Mouse (Mus musculus): Measurements from ENCODE around the gene Zfp599.
A peak's percentile ranks its signal among the peaks of the same experiment; 100 is the strongest.
"Not testable (repeated sequence)": the region's sequence is repeated elsewhere in the genome, so short reads cannot be mapped to it uniquely, and the experiment has no call there.

Zfp599 gene

DNA sequence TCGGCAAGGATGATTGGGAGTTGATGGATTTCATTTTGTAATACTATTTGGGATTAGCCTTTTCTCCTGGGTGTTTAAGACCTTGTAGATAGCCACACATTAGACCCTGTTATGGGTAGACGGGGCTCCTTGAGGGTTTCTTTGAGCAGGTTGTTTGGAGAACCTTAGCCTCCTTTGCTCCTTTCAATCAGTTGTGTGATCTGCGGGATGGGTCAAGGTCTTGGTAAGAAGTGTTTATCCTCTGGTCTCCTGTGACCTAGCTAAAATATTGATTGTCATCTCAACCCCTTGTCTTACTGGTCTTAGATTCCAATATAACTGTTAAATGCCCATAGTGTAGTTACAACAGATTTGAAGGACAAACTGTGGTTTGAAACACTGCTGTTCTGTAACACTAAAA, 29.6 kb downstream of the Zfp599 start:
- DNase-seq (ENCODE audit: low read depth, low spot score) = no peak

DNA sequence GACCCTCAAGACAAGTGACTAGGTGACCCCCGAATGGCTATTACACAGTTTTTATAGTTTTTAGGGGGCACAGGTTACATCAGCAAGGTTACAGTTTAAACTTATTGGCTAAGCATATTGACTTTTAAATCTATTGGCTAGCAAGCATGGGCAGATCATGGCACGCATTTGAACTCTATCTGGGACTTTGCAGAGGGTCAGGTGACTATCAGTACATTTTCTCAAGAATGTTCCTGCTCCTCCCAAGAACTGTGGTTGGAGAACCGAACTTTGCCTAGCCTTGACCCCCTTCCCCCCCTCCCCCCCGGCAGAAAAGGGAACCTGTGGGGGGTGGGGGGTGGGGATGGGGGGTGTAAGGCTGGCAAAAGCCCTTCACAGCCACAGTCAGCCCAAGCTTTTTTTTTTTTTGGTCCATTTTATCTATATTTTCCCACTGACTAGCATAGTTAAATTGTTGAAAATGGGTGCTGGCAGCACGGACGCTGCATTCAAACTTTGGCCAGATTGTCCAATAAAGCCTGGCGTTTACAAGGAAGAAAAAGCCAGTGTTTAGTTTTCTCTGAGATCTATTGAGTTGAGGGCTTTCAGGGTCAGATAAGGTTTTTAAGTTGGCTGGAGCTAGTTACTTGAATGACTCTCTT, 30.2 kb downstream of the Zfp599 start:
- DNase-seq (ENCODE audit: low read depth, low spot score) = no peak
- H3K36me3 ChIP-seq (ENCODE audit: control insufficient read depth, insufficient read depth, low read length, poor library complexity, severe bottlenecking) = no peaks in the 10 kb centered on the region
- no peaks in the 10 kb centered on the region for H3K27me3 ChIP-seq (ENCODE audit: control insufficient read depth, insufficient read depth, low read length, poor library complexity, severe bottlenecking)

More for the DNA sequence above, 29.6 kb downstream of the Zfp599 start:
- no peaks in the 10 kb centered on the region for H3K36me3 ChIP-seq (ENCODE audit: control insufficient read depth, insufficient read depth, low read length, poor library complexity, severe bottlenecking)
- H3K27me3 ChIP-seq (ENCODE audit: control insufficient read depth, insufficient read depth, low read length, poor library complexity, severe bottlenecking) = no peaks in the 10 kb centered on the region

DNA sequence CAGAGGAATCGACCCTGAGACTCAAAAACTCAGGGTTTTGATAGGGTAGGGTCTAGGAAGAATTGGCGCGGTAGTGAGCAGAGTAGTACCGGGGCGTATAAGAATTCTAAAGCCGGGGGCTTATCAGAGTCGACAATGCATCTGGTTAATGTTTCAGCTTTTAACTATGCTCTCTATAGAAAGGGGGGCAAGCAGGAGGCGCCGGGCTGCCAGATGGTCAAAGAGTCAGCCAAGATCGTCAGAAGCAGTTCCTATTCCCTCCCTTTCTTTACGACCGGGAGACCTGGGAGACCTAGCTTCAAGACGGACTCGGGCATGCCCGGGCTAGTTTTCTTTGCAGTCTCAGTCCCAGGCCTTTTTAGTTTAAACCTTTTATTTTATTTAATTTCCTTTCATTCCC, 32.8 kb downstream of the Zfp599 start:
- Histone ChIP-seq H3K36me3 (ENCODE audit: control insufficient read depth, insufficient read depth, low read length, poor library complexity, severe bottlenecking) (no peaks in the 10 kb centered on the region), H3K27me3 (ENCODE audit: control insufficient read depth, insufficient read depth, low read length, poor library complexity, severe bottlenecking) (no peaks in the 10 kb centered on the region)
- no peak for DNase-seq (ENCODE audit: low read depth, low spot score)

DNA sequence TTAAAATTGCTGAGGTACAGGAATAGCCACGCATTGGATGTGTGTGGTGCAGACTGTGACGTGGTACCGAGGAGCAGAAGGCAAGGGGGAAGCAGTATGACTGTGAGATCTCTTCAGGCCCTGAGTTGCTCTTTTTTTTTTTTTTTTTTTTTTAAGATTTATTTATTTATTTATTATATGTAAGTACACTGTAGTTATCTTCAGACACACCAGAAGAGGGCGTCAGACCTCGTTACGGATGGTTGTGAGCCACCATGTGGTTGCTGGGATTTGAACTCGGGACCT, 33.4 kb downstream of the Zfp599 start:
- H3K36me3 ChIP-seq (ENCODE audit: control insufficient read depth, insufficient read depth, low read length, poor library complexity, severe bottlenecking); H3K27me3 ChIP-seq (ENCODE audit: control insufficient read depth, insufficient read depth, low read length, poor library complexity, severe bottlenecking): not testable (repeated sequence)
- peak; percentile 27 for DNase-seq (ENCODE audit: low read depth, low spot score)

DNA sequence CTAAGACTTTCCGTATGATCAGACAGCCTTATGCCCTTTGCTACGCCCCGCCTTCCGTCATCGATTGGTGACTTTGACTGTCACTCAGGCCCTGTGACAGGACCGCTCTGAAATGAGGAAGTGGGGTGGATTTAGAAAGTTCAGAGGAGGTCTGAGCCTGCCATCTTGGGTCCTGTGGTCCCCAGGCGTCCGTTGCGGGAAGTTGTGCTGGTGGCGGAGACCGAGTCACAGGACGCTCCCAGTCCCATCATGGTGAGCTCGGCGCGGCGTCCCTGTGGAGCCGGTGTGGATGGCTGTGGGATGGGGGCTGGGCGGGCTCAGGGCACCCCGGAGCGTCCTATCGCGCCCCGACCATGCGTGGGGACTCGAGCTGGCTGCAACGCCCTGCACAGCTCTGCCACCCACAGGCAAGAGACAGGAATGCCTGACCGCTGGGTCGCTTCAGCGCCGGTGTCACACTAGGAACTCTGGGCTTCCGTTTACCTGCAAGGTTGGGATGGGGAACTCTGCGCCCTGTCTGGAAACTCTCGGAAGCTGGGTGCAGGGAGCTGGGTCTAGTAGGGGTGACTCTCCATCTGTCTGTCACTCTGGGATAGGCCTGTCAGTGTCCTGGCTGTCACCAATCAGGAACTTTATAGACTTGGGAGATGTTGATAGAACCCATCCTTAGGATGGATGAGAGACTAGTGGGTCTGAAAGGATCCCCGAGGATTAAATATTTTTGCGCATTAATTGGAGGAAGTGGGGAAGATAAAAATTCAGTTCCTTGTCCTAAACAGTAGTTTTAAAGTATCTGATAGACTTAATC, 33.9 kb downstream of the Zfp599 start, which contains the start of gene Zfp809:
Zfp809 (plus strand) TSS at position 134 of the 808 bp plus-strand sequence.
- peak; percentile 100 for DNase-seq (ENCODE audit: low read depth, low spot score)
- Histone ChIP-seq H3K36me3 (ENCODE audit: control insufficient read depth, insufficient read depth, low read length, poor library complexity, severe bottlenecking) (no peaks in the 10 kb centered on the region), H3K27me3 (ENCODE audit: control insufficient read depth, insufficient read depth, low read length, poor library complexity, severe bottlenecking) (no peaks in the 10 kb centered on the region)

DNA sequence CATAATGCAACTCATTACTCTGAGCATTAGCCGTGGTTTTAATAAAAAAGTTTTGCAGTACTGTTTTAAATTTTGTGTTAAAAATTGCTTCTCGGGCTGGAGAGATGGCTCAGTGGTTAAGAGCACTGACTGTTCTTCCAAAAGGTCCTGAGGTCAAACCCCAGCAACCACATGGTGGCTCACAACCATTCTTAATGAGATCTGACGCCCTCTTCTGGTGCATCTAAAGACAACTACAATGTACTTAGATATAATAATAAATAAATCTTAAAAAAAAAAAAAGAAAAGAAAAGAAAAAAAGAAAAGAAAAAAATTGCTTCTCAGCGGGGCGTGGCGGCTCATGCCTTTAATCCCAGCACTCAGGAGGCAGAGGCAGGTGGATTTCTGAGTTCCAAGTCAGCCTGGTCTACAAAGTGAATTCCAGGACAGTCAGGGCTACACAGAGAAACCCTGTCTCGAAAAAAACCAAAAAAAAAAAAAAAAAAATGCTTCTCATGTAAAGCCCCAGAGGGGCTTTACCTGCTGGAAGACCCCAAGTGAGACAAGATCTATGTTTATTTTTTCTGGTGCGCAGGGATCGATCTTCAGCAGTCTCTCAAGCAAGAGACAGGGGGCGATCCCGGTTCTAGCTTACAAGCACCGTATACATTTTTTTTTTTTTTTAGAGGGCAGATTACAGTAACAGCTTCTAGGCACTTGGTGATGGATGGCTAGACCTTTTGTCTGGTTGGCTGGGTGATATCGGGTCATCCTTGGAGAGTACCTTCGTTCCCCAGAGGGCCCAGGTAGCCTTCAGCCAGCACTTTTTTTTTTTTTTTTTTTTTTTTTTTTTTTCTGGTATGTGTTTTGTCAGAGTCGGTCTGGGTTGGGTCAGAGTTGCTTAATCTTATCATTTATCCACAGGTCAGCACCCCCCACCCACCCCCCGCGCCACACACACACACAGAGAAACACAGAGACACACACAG, 34.9 kb downstream of the Zfp599 start:
- H3K36me3 ChIP-seq (ENCODE audit: control insufficient read depth, insufficient read depth, low read length, poor library complexity, severe bottlenecking) = no peaks in the 10 kb centered on the region
- DNase-seq (ENCODE audit: low read depth, low spot score) = peak; percentile 86
- H3K27me3 ChIP-seq (ENCODE audit: control insufficient read depth, insufficient read depth, low read length, poor library complexity, severe bottlenecking) = no peaks in the 10 kb centered on the region

DNA sequence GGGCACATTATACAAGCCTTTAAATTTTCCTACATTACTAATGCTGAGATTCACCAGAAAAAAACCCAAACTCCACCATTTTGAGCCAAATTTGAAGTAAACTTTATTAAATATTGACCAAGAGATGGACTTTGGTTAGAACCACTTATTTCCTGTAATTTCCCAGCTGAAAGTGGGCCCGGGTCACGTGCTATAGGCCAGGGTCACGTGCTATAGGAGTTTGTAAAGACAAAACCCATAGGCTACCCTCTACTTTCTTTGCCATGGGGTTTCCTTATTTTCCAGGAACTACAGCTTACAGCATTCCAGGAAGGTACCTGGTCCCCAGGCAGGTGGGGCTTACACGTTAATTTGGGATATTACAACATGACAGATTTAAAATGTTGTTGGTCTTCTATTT, 35.6 kb downstream of the Zfp599 start:
- no peak for DNase-seq (ENCODE audit: low read depth, low spot score)
- Histone ChIP-seq H3K27me3 (ENCODE audit: control insufficient read depth, insufficient read depth, low read length, poor library complexity, severe bottlenecking) (no peaks in the 10 kb centered on the region), H3K36me3 (ENCODE audit: control insufficient read depth, insufficient read depth, low read length, poor library complexity, severe bottlenecking) (no peaks in the 10 kb centered on the region)

DNA sequence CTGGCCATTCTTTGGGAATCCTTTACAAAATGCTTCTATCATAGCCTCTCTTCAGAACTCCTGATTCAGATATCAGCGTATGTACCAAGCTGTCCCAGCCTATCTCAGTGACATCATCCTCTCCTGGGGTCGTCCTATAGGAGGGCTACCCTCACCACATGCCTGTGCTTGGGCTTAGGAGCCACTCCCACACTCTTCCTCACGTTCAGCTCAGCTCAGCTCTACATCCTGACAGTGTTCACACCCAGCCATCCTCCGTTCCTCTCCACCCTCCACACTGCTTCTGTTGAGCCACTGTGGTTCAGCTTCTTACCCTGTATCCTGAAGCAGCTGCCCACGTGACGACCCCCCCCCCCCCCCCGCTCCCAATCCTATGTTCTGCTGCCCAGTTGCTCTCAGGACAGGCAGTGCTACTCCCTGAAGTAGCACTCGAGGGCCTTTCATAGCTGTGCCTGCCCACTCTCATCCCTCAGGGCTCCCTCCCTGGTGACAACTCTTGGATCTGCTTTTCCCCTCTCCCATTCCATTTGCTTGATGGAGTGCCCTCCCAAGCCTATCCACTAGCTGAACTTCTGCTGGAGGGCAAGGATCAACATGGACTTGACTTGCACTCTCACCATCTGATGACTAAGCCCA, 41.7 kb downstream of the Zfp599 start:
- DNase-seq (ENCODE audit: low read depth, low spot score) = no peak
- H3K36me3 ChIP-seq (ENCODE audit: control insufficient read depth, insufficient read depth, low read length, poor library complexity, severe bottlenecking) = no peaks in the 10 kb centered on the region
- H3K27me3 ChIP-seq (ENCODE audit: control insufficient read depth, insufficient read depth, low read length, poor library complexity, severe bottlenecking) = no peaks in the 10 kb centered on the region

DNA sequence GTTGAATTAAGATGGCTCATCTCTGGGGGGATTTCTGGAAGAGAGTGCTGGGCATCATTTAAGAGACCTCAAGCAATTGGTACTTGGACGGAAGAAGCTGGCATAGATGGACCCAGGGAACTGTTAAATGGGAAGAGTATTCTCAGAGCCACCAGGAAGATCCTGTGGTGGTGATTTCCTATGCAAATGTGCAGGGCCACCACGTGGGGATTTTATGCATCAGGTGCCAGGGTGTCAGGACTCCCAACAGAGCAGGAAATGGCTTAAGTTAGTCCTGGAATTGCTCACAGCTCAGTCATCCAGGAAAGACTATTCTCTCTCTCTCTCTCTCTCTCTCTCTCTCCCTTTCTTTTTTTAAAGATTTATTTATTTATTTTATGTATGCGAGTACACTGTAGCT, 43.0 kb downstream of the Zfp599 start:
- DNase-seq (ENCODE audit: low read depth, low spot score) = no peak
- Histone ChIP-seq H3K27me3 (ENCODE audit: control insufficient read depth, insufficient read depth, low read length, poor library complexity, severe bottlenecking) (no peaks in the 10 kb centered on the region), H3K36me3 (ENCODE audit: control insufficient read depth, insufficient read depth, low read length, poor library complexity, severe bottlenecking) (no peaks in the 10 kb centered on the region)

DNA sequence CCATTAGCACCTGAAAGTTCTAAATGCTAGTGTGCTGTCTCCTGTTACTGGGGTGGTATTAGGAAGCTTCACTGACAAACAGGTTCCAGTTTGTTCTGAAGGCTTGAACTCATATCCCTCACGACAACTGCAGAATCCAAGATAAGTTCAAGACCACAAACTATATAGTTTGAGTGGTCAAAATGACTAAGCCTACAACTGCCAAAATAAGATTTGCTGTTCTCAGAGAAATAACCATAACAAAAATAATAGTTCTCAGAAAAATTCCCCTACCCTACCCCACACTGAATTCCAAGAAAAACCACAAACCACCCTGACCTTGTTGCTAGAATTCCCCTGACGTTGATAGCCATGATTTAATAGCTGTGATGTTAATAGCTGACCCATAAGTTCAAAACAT, 45.1 kb downstream of the Zfp599 start:
- DNase-seq (ENCODE audit: low read depth, low spot score) = no peak
- H3K27me3 ChIP-seq (ENCODE audit: control insufficient read depth, insufficient read depth, low read length, poor library complexity, severe bottlenecking) = no peaks in the 10 kb centered on the region
- H3K36me3 ChIP-seq (ENCODE audit: control insufficient read depth, insufficient read depth, low read length, poor library complexity, severe bottlenecking) = no peaks in the 10 kb centered on the region

DNA sequence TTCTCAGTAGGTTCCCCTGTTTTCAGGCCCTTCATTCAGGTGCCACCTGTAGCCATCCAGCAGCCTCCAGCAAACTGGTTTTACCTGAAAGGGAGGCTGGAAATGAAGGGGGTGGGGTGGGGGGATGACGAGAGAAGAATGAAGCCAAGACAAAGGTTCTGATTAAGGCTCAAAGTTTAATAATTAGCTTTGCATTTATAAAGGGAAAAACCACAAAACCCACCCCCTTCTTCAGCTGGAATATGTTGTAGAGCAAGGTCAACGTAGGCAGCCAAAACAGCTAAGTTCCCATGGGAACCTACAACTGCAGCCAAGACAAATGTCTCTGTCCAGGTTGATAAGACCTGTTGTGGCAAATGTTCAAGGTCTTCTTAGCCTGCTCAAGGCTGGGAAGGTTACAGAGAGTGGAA, 45.9 kb downstream of the Zfp599 start:
- no peak for DNase-seq (ENCODE audit: low read depth, low spot score)
- Histone ChIP-seq H3K27me3 (ENCODE audit: control insufficient read depth, insufficient read depth, low read length, poor library complexity, severe bottlenecking) (no peaks in the 10 kb centered on the region), H3K36me3 (ENCODE audit: control insufficient read depth, insufficient read depth, low read length, poor library complexity, severe bottlenecking) (no peaks in the 10 kb centered on the region)

Measured in splenic B cell, adult 2 months (primary cell).